Mouse (Mus musculus) heart, adult 2 months (tissue): Measurements from ENCODE around the gene Dctpp1.

Source experiments
- CTCF ChIP-seq: fragments of 200-600 bp; IDR thresholded peaks from 2 replicates; pipeline ENCODE4 v1.8.1; 2022; ENCODE audit warnings: antibody characterized with exemption, mild to moderate bottlenecking, moderate library complexity
- POLR2A ChIP-seq: fragments of 200-500 bp; IDR thresholded peaks from 2 replicates; pipeline ENCODE4 v1.6.1; 2011; ENCODE audit warnings: mild to moderate bottlenecking, low read depth, low read length, control low read depth; ENCODE audit not compliant: insufficient read depth

- no peak for TF ChIP-seq CTCF
- TF ChIP-seq POLR2A = no peak
Observed at GRCm38 (mm10) chr7:127309951-127310350, 49.4 kb upstream of the Dctpp1 start.
